Comparison of ENCODE assay signal across 25 mouse cellular contexts in genomic region chr9:48315825-48316224, GRCm38 (mm10). TPM values are rescaled to one million over a fixed set of nuclear protein-coding genes. Genes with fewer than 3 reads are reported as not detected.
DNase-seq lines count a peak whose midpoint lies in the region; ATAC-seq and TF ChIP-seq lines count a peak whose summit lies in the region.
"Had no signal": no experiment of that assay in that cellular context is flagged by ENCODE, and none has a peak within 500 bp of the region (broad histone marks: within the 10 kb centered on the region; RNA-seq: fewer than 3 reads in every experiment).

No protein-coding gene starts in this region.

- H3K36me3 ChIP-seq in heart, postnatal 0 days (replicated peaks; ENCODE audit: control insufficient read depth, insufficient read depth, low read length) = no peaks in the 10 kb centered on the region
- H3K36me3 ChIP-seq in lung, embryonic 16.5 days (ENCODE audit: control insufficient read depth, insufficient read depth, low read length) = no peaks in the 10 kb centered on the region
- H3K36me3 ChIP-seq: embryonic facial prominence, embryonic 15.5 days; forebrain, embryonic 15.5 days; hindbrain, embryonic 15.5 days; limb, embryonic 13.5 days; midbrain, embryonic 10.5 days; neural tube, embryonic 13.5 days had no signal

- no peaks in the 10 kb centered on the region for H3K4me1 ChIP-seq in heart, postnatal 0 days (ENCODE audit: control insufficient read depth, insufficient read depth)
- H3K4me1 ChIP-seq in lung, embryonic 16.5 days (replicated peaks; ENCODE audit: control insufficient read depth, insufficient read depth, low read length) = no peaks in the 10 kb centered on the region
- H3K4me1 ChIP-seq: embryonic facial prominence, embryonic 15.5 days; forebrain, embryonic 15.5 days; hindbrain, embryonic 15.5 days; limb, embryonic 13.5 days had no signal

- TF ChIP-seq CTCF in heart, postnatal 0 days (IDR thresholded peaks at IDR 0.05; ENCODE audit: low read depth) = no peak

- H3K9ac ChIP-seq in heart, postnatal 0 days (replicated peaks; ENCODE audit: low read depth, low read length) = no peak overlapping the region
- H3K9ac ChIP-seq in lung, embryonic 16.5 days (ENCODE audit: low read length) = no peak overlapping the region
- H3K9ac ChIP-seq: embryonic facial prominence, embryonic 15.5 days; forebrain, embryonic 15.5 days; hindbrain, embryonic 15.5 days; limb, embryonic 13.5 days; liver, embryonic 14.5 days; neural tube, embryonic 13.5 days had no signal

- no peak for TF ChIP-seq EP300 in heart, postnatal 0 days (IDR thresholded peaks at IDR 0.05; ENCODE audit: low read depth)

- H3K4me2 ChIP-seq in heart, postnatal 0 days (ENCODE audit: low read depth, low read length) = peak overlapping the region; percentile 21; the same call in 1 of the 2 replicates
- peak overlapping the region; percentile 14; the same call in 1 of the 2 replicates for H3K4me2 ChIP-seq in lung, embryonic 16.5 days (ENCODE audit: low read depth, low read length)
- H3K4me2 ChIP-seq: embryonic facial prominence, embryonic 15.5 days; forebrain, embryonic 15.5 days; hindbrain, embryonic 15.5 days; limb, embryonic 13.5 days; neural tube, embryonic 13.5 days had no signal

- DNase-seq in heart, postnatal 0 days (ENCODE audit: low spot score) = no peak
- DNase-seq in heart, postnatal 25 days (ENCODE audit: low spot score) = no peak
- DNase-seq in lung, postnatal 25 days (ENCODE audit: low spot score) = no peak
- DNase-seq in lung, postnatal 10 days = peak; percentile 16
- no peak for DNase-seq in yolk sac, embryonic 10.5 days (ENCODE audit: low spot score)
- DNase-seq in cerebellum, adult 11-12 months = no peak
- DNase-seq: cerebellum, adult 9-11 months; gastrocnemius, postnatal 14 days; heart, postnatal 4 days; kidney, adult 8-10 months; layer of hippocampus, adult 9-11 months; right cerebral cortex, postnatal 4 days; thymus, postnatal 14 days had no signal

- no peak overlapping the region for H3K27ac ChIP-seq in heart, postnatal 0 days (ENCODE audit: low read depth)
- no peak overlapping the region for H3K27ac ChIP-seq in lung, embryonic 16.5 days (ENCODE audit: low read length)
- H3K27ac ChIP-seq: embryonic facial prominence, embryonic 15.5 days; forebrain, embryonic 15.5 days; hindbrain, embryonic 15.5 days; limb, embryonic 13.5 days; liver, embryonic 14.5 days; midbrain, embryonic 10.5 days; neural tube, embryonic 13.5 days had no signal

- no peak for ATAC-seq in heart, postnatal 0 days (ENCODE audit: insufficient read depth, low read depth)
- ATAC-seq in lung, embryonic 16.5 days (ENCODE audit: low read depth) = peak; percentile 52; the same call in 1 of the 2 replicates
- ATAC-seq: activated CD4-positive, CD25-positive, alpha-beta regulatory T cell, adult 4 months; forebrain, embryonic 15.5 days; midbrain, embryonic 16.5 days had no signal

- H3K9me3 ChIP-seq in heart, postnatal 0 days (replicated peaks; ENCODE audit: control insufficient read depth, low read length) = no peaks in the 10 kb centered on the region
- H3K9me3 ChIP-seq in lung, embryonic 16.5 days (ENCODE audit: control insufficient read depth, low read length) = no peaks in the 10 kb centered on the region
- H3K9me3 ChIP-seq: embryonic facial prominence, embryonic 15.5 days; forebrain, embryonic 15.5 days; hindbrain, embryonic 15.5 days; limb, embryonic 13.5 days; midbrain, embryonic 10.5 days; neural tube, embryonic 13.5 days had no signal

- intact Hi-C loops in heart, postnatal 25 days (cut with DNase I) = no loop called here

- H3K4me3 ChIP-seq in heart, postnatal 0 days (ENCODE audit: low read depth, low read length) = no peak overlapping the region
- H3K4me3 ChIP-seq in lung, embryonic 16.5 days (ENCODE audit: low read length) = no peak overlapping the region
- H3K4me3 ChIP-seq: embryonic facial prominence, embryonic 15.5 days; forebrain, embryonic 15.5 days; hindbrain, embryonic 15.5 days; limb, embryonic 13.5 days; midbrain, embryonic 10.5 days; myocyte; neural tube, embryonic 13.5 days had no signal

- no peaks in the 10 kb centered on the region for H3K27me3 ChIP-seq in heart, postnatal 0 days (ENCODE audit: control insufficient read depth, insufficient read depth, low read length)
- no peaks in the 10 kb centered on the region for H3K27me3 ChIP-seq in lung, embryonic 16.5 days (ENCODE audit: control insufficient read depth, insufficient read depth, low read depth, low read length)
- H3K27me3 ChIP-seq: embryonic facial prominence, embryonic 15.5 days; forebrain, embryonic 15.5 days; hindbrain, embryonic 15.5 days; limb, embryonic 13.5 days; neural tube, embryonic 13.5 days had no signal

- 61% methylated on average over 1 of the region's 1 CpGs for WGBS in heart, postnatal 0 days
- WGBS in lung, embryonic 16.5 days = 38% methylated on average over 1 of the region's 1 CpGs

RNA-seq across cellular contexts. Expression of gene Nxpe2, which starts 37.4 kb away (rescaled TPM):
- total RNA-seq in heart, postnatal 0 days (2014; rRNA removed; ENCODE audit: low replicate concordance) = 0.19 and 0.27 TPM in 2 replicates
- polyA plus RNA-seq in heart, postnatal 0 days (2015; fragmentation: Nextera tagmentation; extraction: Ambion mirVana) = 1.2 and 1.7 TPM in 2 replicates
- 1 to 10 TPM; 1.2 to 2.0 TPM for total RNA-seq in heart, postnatal 25 days (2021)
- polyA plus RNA-seq in lung, embryonic 16.5 days (2015; fragmentation: Nextera tagmentation; extraction: Ambion mirVana) = 1.3 and 1.5 TPM in 2 replicates
- polyA plus RNA-seq: C2C12, myocyte had no signal
